Mouse (Mus musculus): Measurements from ENCODE around the gene Pla2g5. TPM values are rescaled to one million over a fixed set of nuclear protein-coding genes. Genes with fewer than 3 reads are reported as not detected.

Gene Pla2g5
- polyA plus RNA-seq, 1 experiment = 0.94 TPM

- no peak for DNase-seq (ENCODE audit: low read depth)
- no peak for TF ChIP-seq CTCF (IDR thresholded peaks at IDR 0.05; ENCODE audit: borderline replicate concordance, extremely low read depth, insufficient read depth, insufficient read length)
- TF ChIP-seq POLR2A (IDR thresholded peaks at IDR 0.05; ENCODE audit: borderline replicate concordance, extremely low read depth, insufficient read depth, insufficient read length, poor library complexity, severe bottlenecking) = no peak
Measured at GRCm38 (mm10) chr4:138821036-138821435, 42.2 kb downstream of the Pla2g5 start.

GRCm38 (mm10) chr4:138819101-138819500, 44.2 kb downstream of the Pla2g5 start:
- peak; percentile 55 for DNase-seq (ENCODE audit: low read depth)
- TF ChIP-seq POLR2A (IDR thresholded peaks at IDR 0.05; ENCODE audit: borderline replicate concordance, extremely low read depth, insufficient read depth, insufficient read length, poor library complexity, severe bottlenecking) (no peak), CTCF (IDR thresholded peaks at IDR 0.05; ENCODE audit: borderline replicate concordance, extremely low read depth, insufficient read depth, insufficient read length) (no peak)

- no peak for TF ChIP-seq POLR2A (IDR thresholded peaks at IDR 0.05; ENCODE audit: borderline replicate concordance, extremely low read depth, insufficient read depth, insufficient read length, poor library complexity, severe bottlenecking)
- no peak for TF ChIP-seq CTCF (IDR thresholded peaks at IDR 0.05; ENCODE audit: borderline replicate concordance, extremely low read depth, insufficient read depth, insufficient read length)
- DNase-seq (ENCODE audit: low read depth) = no peak
Measured at GRCm38 (mm10) chr4:138817736-138818135, 45.5 kb downstream of the Pla2g5 start.

- DNase-seq (ENCODE audit: low read depth) = no peak
- no peak for TF ChIP-seq CTCF (IDR thresholded peaks at IDR 0.05; ENCODE audit: borderline replicate concordance, extremely low read depth, insufficient read depth, insufficient read length)
- TF ChIP-seq POLR2A (IDR thresholded peaks at IDR 0.05; ENCODE audit: borderline replicate concordance, extremely low read depth, insufficient read depth, insufficient read length, poor library complexity, severe bottlenecking) = no peak
Measured at GRCm38 (mm10) chr4:138816166-138816565, 47.1 kb downstream of the Pla2g5 start.

GRCm38 (mm10) chr4:138806920-138807541, 56.3 kb downstream of the Pla2g5 start:
- DNase-seq (ENCODE audit: low read depth) = no peak
- TF ChIP-seq CTCF (IDR thresholded peaks at IDR 0.05; ENCODE audit: borderline replicate concordance, extremely low read depth, insufficient read depth, insufficient read length) = no peak
- TF ChIP-seq POLR2A (IDR thresholded peaks at IDR 0.05; ENCODE audit: borderline replicate concordance, extremely low read depth, insufficient read depth, insufficient read length, poor library complexity, severe bottlenecking) = no peak

GRCm38 (mm10) chr4:138806160-138806559, 57.1 kb downstream of the Pla2g5 start:
- TF ChIP-seq POLR2A (IDR thresholded peaks at IDR 0.05; ENCODE audit: borderline replicate concordance, extremely low read depth, insufficient read depth, insufficient read length, poor library complexity, severe bottlenecking) = no peak
- no peak for DNase-seq (ENCODE audit: low read depth)

GRCm38 (mm10) chr4:138805248-138805647, 58.0 kb downstream of the Pla2g5 start:
- no peak for TF ChIP-seq CTCF (IDR thresholded peaks at IDR 0.05; ENCODE audit: borderline replicate concordance, extremely low read depth, insufficient read depth, insufficient read length)
- TF ChIP-seq POLR2A (IDR thresholded peaks at IDR 0.05; ENCODE audit: borderline replicate concordance, extremely low read depth, insufficient read depth, insufficient read length, poor library complexity, severe bottlenecking) = no peak

GRCm38 (mm10) chr4:138802917-138803316, 60.4 kb downstream of the Pla2g5 start:
- TF ChIP-seq CTCF (IDR thresholded peaks at IDR 0.05; ENCODE audit: borderline replicate concordance, extremely low read depth, insufficient read depth, insufficient read length) (no peak), POLR2A (IDR thresholded peaks at IDR 0.05; ENCODE audit: borderline replicate concordance, extremely low read depth, insufficient read depth, insufficient read length, poor library complexity, severe bottlenecking) (no peak)
- DNase-seq (ENCODE audit: low read depth) = no peak

More at GRCm38 (mm10) chr4:138805248-138805647, 58.0 kb downstream of the Pla2g5 start:
- peak; percentile 59 for DNase-seq (ENCODE audit: low read depth)

- TF ChIP-seq CTCF (IDR thresholded peaks at IDR 0.05; ENCODE audit: borderline replicate concordance, extremely low read depth, insufficient read depth, insufficient read length) (no peak), POLR2A (IDR thresholded peaks at IDR 0.05; ENCODE audit: borderline replicate concordance, extremely low read depth, insufficient read depth, insufficient read length, poor library complexity, severe bottlenecking) (no peak)
- DNase-seq (ENCODE audit: low read depth) = no peak
Measured at GRCm38 (mm10) chr4:138801631-138802030, 61.7 kb downstream of the Pla2g5 start.

- DNase-seq (ENCODE audit: low read depth) = peak; percentile 55
- TF ChIP-seq POLR2A (IDR thresholded peaks at IDR 0.05; ENCODE audit: borderline replicate concordance, extremely low read depth, insufficient read depth, insufficient read length, poor library complexity, severe bottlenecking) (no peak), CTCF (IDR thresholded peaks at IDR 0.05; ENCODE audit: borderline replicate concordance, extremely low read depth, insufficient read depth, insufficient read length) (no peak)
Measured at GRCm38 (mm10) chr4:138800134-138800744, 63.0 kb downstream of the Pla2g5 start.

- peak; percentile 9 for DNase-seq (ENCODE audit: low read depth)
- TF ChIP-seq POLR2A (IDR thresholded peaks at IDR 0.05; ENCODE audit: borderline replicate concordance, extremely low read depth, insufficient read depth, insufficient read length, poor library complexity, severe bottlenecking) (no peak), CTCF (IDR thresholded peaks at IDR 0.05; ENCODE audit: borderline replicate concordance, extremely low read depth, insufficient read depth, insufficient read length) (no peak)
Measured at GRCm38 (mm10) chr4:138797217-138797570, 66.1 kb downstream of the Pla2g5 start.
